In genomic region chr4:127319613-127320012, GRCm38 (mm10) we compare ENCODE assay signal across 9 mouse cellular contexts. TPM values are rescaled to one million over a fixed set of nuclear protein-coding genes. Genes with fewer than 3 reads are reported as not detected.
DNase-seq lines count a peak whose midpoint lies in the region; ATAC-seq and TF ChIP-seq lines count a peak whose summit lies in the region.
"Had no signal": no experiment of that assay in that cellular context is flagged by ENCODE, and none has a peak within 500 bp of the region (broad histone marks: within the 10 kb centered on the region; RNA-seq: fewer than 3 reads in every experiment).

No protein-coding gene starts in this region.

- no peak overlapping the region for H3K27ac ChIP-seq in forebrain, embryonic 11.5 days (ENCODE audit: low read depth, low read length)
- no peak overlapping the region for H3K27ac ChIP-seq in kidney, adult 2 months (ENCODE audit: insufficient read depth, low read depth, low read length)
- no peak overlapping the region for H3K27ac ChIP-seq in liver, embryonic 11.5 days (ENCODE audit: low read depth, low read length)

- peak; percentile 74 for DNase-seq in 416B (ENCODE audit: low read depth)
- peak; percentile 63 to 68 for DNase-seq in B cell, adult 2 months
- DNase-seq in brain, adult 2 months (ENCODE audit: low read depth, low spot score): peak; percentile 80
- DNase-seq in forebrain, embryonic 11.5 days (ENCODE audit: low spot score): peak; percentile 77
- DNase-seq in kidney, adult 2 months: peak; percentile 75
- DNase-seq in liver, embryonic 11.5 days (ENCODE audit: low spot score): no peak
- peak; percentile 91 for DNase-seq in retina, embryonic 14.5 days (ENCODE audit: low spot score)
- DNase-seq in ovary, postnatal 10 days (ENCODE audit: low spot score): no peak

- no peak overlapping the region for H3K4me2 ChIP-seq in forebrain, embryonic 11.5 days (ENCODE audit: low read depth, low read length, severe bottlenecking)
- H3K4me2 ChIP-seq in liver, embryonic 11.5 days: no peak overlapping the region

- H3K9ac ChIP-seq in forebrain, embryonic 11.5 days (ENCODE audit: low read length): no peak overlapping the region
- no peak overlapping the region for H3K9ac ChIP-seq in liver, embryonic 11.5 days (ENCODE audit: low read depth, low read length)

- no peaks in the 10 kb centered on the region for H3K9me3 ChIP-seq in forebrain, embryonic 11.5 days (ENCODE audit: control insufficient read depth, low read length)
- H3K9me3 ChIP-seq in liver, embryonic 11.5 days (ENCODE audit: control insufficient read depth, low read length): no peaks in the 10 kb centered on the region

- no peaks in the 10 kb centered on the region for H3K4me1 ChIP-seq in forebrain, embryonic 11.5 days (replicated peaks; ENCODE audit: control insufficient read depth, insufficient read depth, low read length)
- H3K4me1 ChIP-seq in kidney, adult 2 months (ENCODE audit: control insufficient read depth, insufficient read depth, low read length): no peaks in the 10 kb centered on the region
- no peaks in the 10 kb centered on the region for H3K4me1 ChIP-seq in liver, embryonic 11.5 days (replicated peaks; ENCODE audit: control insufficient read depth, insufficient read depth, low read length)

- TF ChIP-seq CTCF in kidney, adult 2 months (conservative IDR thresholded peaks at IDR 0.05; ENCODE audit: insufficient read depth, insufficient read length, low read depth, low read length): peak; percentile 90

- no peaks in the 10 kb centered on the region for H3K36me3 ChIP-seq in forebrain, embryonic 11.5 days (ENCODE audit: control insufficient read depth, insufficient read depth, low read length)
- no peaks in the 10 kb centered on the region for H3K36me3 ChIP-seq in kidney, adult 2 months (ENCODE audit: control insufficient read depth, insufficient read depth, low read length)
- H3K36me3 ChIP-seq in liver, embryonic 11.5 days (ENCODE audit: control insufficient read depth, insufficient read depth, low read length): no peaks in the 10 kb centered on the region

- peak; percentile 55; the same call in 1 of the 2 replicates for ATAC-seq in forebrain, embryonic 11.5 days (replicated peaks; ENCODE audit: low FRiP score)
- ATAC-seq in liver, embryonic 11.5 days (replicated peaks; ENCODE audit: low FRiP score): peak; percentile 36; the same call in 1 of the 2 replicates

- peaks cover 3% of the 10 kb centered on the region; the same call in 1 of the 2 replicates for H3K27me3 ChIP-seq in forebrain, embryonic 11.5 days (ENCODE audit: control insufficient read depth, insufficient read depth, low read length)
- H3K27me3 ChIP-seq in kidney, adult 2 months (replicated peaks; ENCODE audit: control insufficient read depth, insufficient read depth, low read length): no peaks in the 10 kb centered on the region
- no peaks in the 10 kb centered on the region; the same call in 1 of the 2 replicates for H3K27me3 ChIP-seq in liver, embryonic 11.5 days (replicated peaks; ENCODE audit: control insufficient read depth, insufficient read depth, low read length)

- no peak for TF ChIP-seq POLR2A in kidney, adult 2 months (IDR thresholded peaks at IDR 0.05; ENCODE audit: low read depth, low read length)

- H3K4me3 ChIP-seq in forebrain, embryonic 11.5 days (ENCODE audit: low read depth, low read length): no peak overlapping the region
- H3K4me3 ChIP-seq in kidney, adult 2 months (ENCODE audit: insufficient read depth, low read depth, low read length): no peak overlapping the region
- H3K4me3 ChIP-seq in liver, embryonic 11.5 days (ENCODE audit: low read depth, low read length): no peak overlapping the region

- 6% methylated on average over 3 of the region's 3 CpGs for WGBS in forebrain, embryonic 11.5 days
- WGBS in kidney, adult 2 months: 6% methylated on average over 3 of the region's 3 CpGs
- WGBS in liver, embryonic 11.5 days: 7% methylated on average over 3 of the region's 3 CpGs

RNA-seq across cellular contexts. Expression of gene Gja4, which starts 5.8 kb away (rescaled TPM):
- polyA plus RNA-seq in forebrain, embryonic 11.5 days (2014; fragmentation: Nextera tagmentation; extraction: Ambion mirVana): 12.3 and 13.9 TPM in 2 replicates
- polyA plus RNA-seq in kidney, adult 2 months (2012; rRNA removed): 17.8 and 19.2 TPM in 2 replicates
- polyA plus RNA-seq in liver, embryonic 11.5 days (2014; fragmentation: Nextera tagmentation; extraction: Ambion mirVana): 4.4 and 5.5 TPM in 2 replicates

RNA-seq across cellular contexts. Expression of gene Gjb3, which starts 11.0 kb away (rescaled TPM):
- polyA plus RNA-seq in forebrain, embryonic 11.5 days (2014; fragmentation: Nextera tagmentation; extraction: Ambion mirVana): 0.56 and 0.94 TPM in 2 replicates
- polyA plus RNA-seq in kidney, adult 2 months (2012; rRNA removed): 0.24 and 0.44 TPM in 2 replicates
- 0.14 and 0.26 TPM in 2 replicates for polyA plus RNA-seq in liver, embryonic 11.5 days (2014; fragmentation: Nextera tagmentation; extraction: Ambion mirVana)

RNA-seq across cellular contexts. Expression of gene Gjb4, which starts 34.3 kb away (rescaled TPM):
- polyA plus RNA-seq in forebrain, embryonic 11.5 days (2014; fragmentation: Nextera tagmentation; extraction: Ambion mirVana): not detected in 2 replicates
- 1.4 and 1.5 TPM in 2 replicates for polyA plus RNA-seq in kidney, adult 2 months (2012; rRNA removed)
- polyA plus RNA-seq in liver, embryonic 11.5 days (2014; fragmentation: Nextera tagmentation; extraction: Ambion mirVana): not detected in 2 replicates
- polyA plus RNA-seq: heart, embryonic 14.5 days had no signal

RNA-seq across cellular contexts. Expression of gene Gjb5, which starts 38.4 kb away (rescaled TPM):
- polyA plus RNA-seq in forebrain, embryonic 11.5 days (2014; fragmentation: Nextera tagmentation; extraction: Ambion mirVana): 0.21 and 0.45 TPM in 2 replicates
- 0.67 and 0.75 TPM in 2 replicates for polyA plus RNA-seq in kidney, adult 2 months (2012; rRNA removed)
- polyA plus RNA-seq in liver, embryonic 11.5 days (2014; fragmentation: Nextera tagmentation; extraction: Ambion mirVana): 0.22 and 0.40 TPM in 2 replicates

Comparison
In these comparisons a context has a peak if more than half of its experiments do, and no peak if none do; other contexts are left out.
1. DNase-seq: peak in 416B (single experiment), B cell, adult 2 months (2 of 2), brain, adult 2 months (single experiment), forebrain, embryonic 11.5 days (single experiment), kidney, adult 2 months (single experiment) and retina, embryonic 14.5 days (single experiment); none in liver, embryonic 11.5 days (single experiment) and ovary, postnatal 10 days (single experiment).